Mouse (Mus musculus): ENCODE measurements around the gene Camta1.

Camta1 gene

GRCm38 (mm10) chr4:151127636-151128548 is 733.8 kb downstream of the Camta1 start:
- DNase-seq (ENCODE audit: extremely low spot score), result no peak

GRCm38 (mm10) chr4:151118883-151119282 is 742.8 kb downstream of the Camta1 start:
- DNase-seq (ENCODE audit: extremely low spot score), result no peak

- no peak for DNase-seq (ENCODE audit: extremely low spot score)
These were observed 747.1 kb downstream of the Camta1 start for GRCm38 (mm10) chr4:151114574-151114973.

- DNase-seq (ENCODE audit: extremely low spot score), result no peak
These were observed 750.5 kb downstream of the Camta1 start for GRCm38 (mm10) chr4:151111226-151111625.

- DNase-seq (ENCODE audit: extremely low spot score), result no peak
These were observed 752.8 kb downstream of the Camta1 start for GRCm38 (mm10) chr4:151108834-151109241.

GRCm38 (mm10) chr4:151108028-151108771 is 753.5 kb downstream of the Camta1 start:
- DNase-seq (ENCODE audit: extremely low spot score), result peak; percentile 94

- DNase-seq (ENCODE audit: extremely low spot score), result peak; percentile 61
These were observed 754.3 kb downstream of the Camta1 start for GRCm38 (mm10) chr4:151107131-151108001.

- no peak for DNase-seq (ENCODE audit: extremely low spot score)
These were observed 755.2 kb downstream of the Camta1 start for GRCm38 (mm10) chr4:151106468-151106867.

- DNase-seq (ENCODE audit: extremely low spot score), result no peak
These were observed 755.8 kb downstream of the Camta1 start for GRCm38 (mm10) chr4:151105886-151106285.

GRCm38 (mm10) chr4:151104147-151104546 is 757.5 kb downstream of the Camta1 start:
- DNase-seq (ENCODE audit: extremely low spot score), result no peak

- no peak for DNase-seq (ENCODE audit: extremely low spot score)
These were observed 758.0 kb downstream of the Camta1 start for GRCm38 (mm10) chr4:151103646-151104045.

GRCm38 (mm10) chr4:151097104-151097438 is 764.6 kb downstream of the Camta1 start:
- no peak for DNase-seq (ENCODE audit: extremely low spot score)

GRCm38 (mm10) chr4:151096334-151097103 is 765.2 kb downstream of the Camta1 start:
- DNase-seq (ENCODE audit: extremely low spot score), result no peak

- DNase-seq (ENCODE audit: extremely low spot score), result peak; percentile 20
These were observed 766.5 kb downstream of the Camta1 start for GRCm38 (mm10) chr4:151095207-151095606.

GRCm38 (mm10) chr4:151089270-151089669 is 772.4 kb downstream of the Camta1 start, which contains the start of gene Gm13090:
Gene Gm13090 (plus strand): TSS chr4:151089570.
- DNase-seq (ENCODE audit: extremely low spot score), result no peak

- DNase-seq (ENCODE audit: extremely low spot score), result no peak
These were observed 772.9 kb downstream of the Camta1 start for GRCm38 (mm10) chr4:151088819-151089218.

- no peak for DNase-seq (ENCODE audit: extremely low spot score)
These were observed 774.3 kb downstream of the Camta1 start for GRCm38 (mm10) chr4:151087358-151087757.

GRCm38 (mm10) chr4:151083027-151083426 is 778.6 kb downstream of the Camta1 start:
- no peak for DNase-seq (ENCODE audit: extremely low spot score)

GRCm38 (mm10) chr4:151081977-151082376 is 779.7 kb downstream of the Camta1 start:
- DNase-seq (ENCODE audit: extremely low spot score), result no peak

GRCm38 (mm10) chr4:151081355-151081754 is 780.3 kb downstream of the Camta1 start:
- no peak for DNase-seq (ENCODE audit: extremely low spot score)

GRCm38 (mm10) chr4:151074817-151075216 is 786.9 kb downstream of the Camta1 start:
- DNase-seq (ENCODE audit: extremely low spot score), result no peak

Data from embryo, embryonic 9.5 days (tissue).